Mouse (Mus musculus): ENCODE data around the gene Lamb2. TPM values are rescaled to one million over a fixed set of nuclear protein-coding genes. Genes with fewer than 3 reads are reported as not detected.

The Lamb2 gene
- polyA plus RNA-seq, 1 experiment from 2014 or later = 11.3 TPM

DNA sequence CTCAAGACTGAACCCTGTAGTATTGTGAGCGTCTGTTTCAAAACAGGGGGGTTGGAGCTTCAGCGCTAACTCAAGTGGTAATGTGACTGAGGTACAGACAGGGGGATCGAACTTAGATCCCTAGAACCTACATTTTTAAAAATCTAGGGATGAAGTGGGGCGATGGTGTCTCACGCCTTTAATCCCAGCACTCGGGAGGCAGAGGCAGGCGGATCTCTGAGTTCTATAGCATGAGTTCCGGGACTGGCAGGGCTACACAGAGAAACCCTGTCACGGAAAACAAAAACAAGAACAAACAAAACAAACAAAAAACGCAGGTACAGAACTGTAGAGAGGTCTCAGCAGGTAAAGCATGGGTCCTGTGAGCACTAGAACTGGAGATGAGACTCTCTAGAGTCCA lies 22.6 kb upstream of the Lamb2 start:
- Histone ChIP-seq H3K9me3 (ENCODE audit: control insufficient read depth, low read length) (no peaks in the 10 kb centered on the region), H3K4me1 (replicated peaks; ENCODE audit: control insufficient read depth, insufficient read depth, low read length) (peaks cover 3% of the 10 kb centered on the region; the same call in 1 of the 2 replicates), H3K27me3 (ENCODE audit: control insufficient read depth, insufficient read depth, low read length) (no peaks in the 10 kb centered on the region), H3K4me3 (ENCODE audit: low read depth, low read length) (no peak overlapping the region), H3K36me3 (ENCODE audit: control insufficient read depth, insufficient read depth, low read length) (no peaks in the 10 kb centered on the region), H3K27ac (ENCODE audit: low read depth, low read length) (no peak overlapping the region), H3K9ac (ENCODE audit: low read depth, low read length) (no peak overlapping the region), H3K4me2 (replicated peaks; ENCODE audit: low read depth, low read length) (no peak overlapping the region)
- WGBS = 87% methylated on average over 10 of the region's 10 CpGs
- DNase-seq (ENCODE audit: low spot score) (no peak), ATAC-seq (ENCODE audit: low FRiP score) (no peak)

GRCm38 (mm10) chr9:108459939-108460318 lies 19.6 kb upstream of the Lamb2 start:
- Histone ChIP-seq H3K27ac (ENCODE audit: low read depth, low read length) (no peak overlapping the region), H3K4me2 (replicated peaks; ENCODE audit: low read depth, low read length) (peak overlapping the region; percentile 89; the same call in 1 of the 2 replicates), H3K4me1 (replicated peaks; ENCODE audit: control insufficient read depth, insufficient read depth, low read length) (peaks cover 3% of the 10 kb centered on the region; the same call in 1 of the 2 replicates), H3K4me3 (ENCODE audit: low read depth, low read length) (peak overlapping the region; percentile 98), H3K9ac (ENCODE audit: low read depth, low read length) (no peak overlapping the region), H3K27me3 (ENCODE audit: control insufficient read depth, insufficient read depth, low read length) (no peaks in the 10 kb centered on the region), H3K36me3 (ENCODE audit: control insufficient read depth, insufficient read depth, low read length) (0 out of 2 replicates have a peak, but pooled peaks cover 8% of the 10 kb centered on the region), H3K9me3 (ENCODE audit: control insufficient read depth, low read length) (no peaks in the 10 kb centered on the region)
- ATAC-seq (ENCODE audit: low FRiP score) = no peak
- no peak for DNase-seq (ENCODE audit: low spot score)
- 100% methylated on average over 1 of the region's 1 CpGs for WGBS

- H3K9me3 ChIP-seq (ENCODE audit: control insufficient read depth, low read length) = no peaks in the 10 kb centered on the region
- ATAC-seq (ENCODE audit: low FRiP score) = peak; percentile 84
- DNase-seq (ENCODE audit: low spot score) = peak; percentile 94
- H3K36me3 ChIP-seq (ENCODE audit: control insufficient read depth, insufficient read depth, low read length) = peaks cover 8% of the 10 kb centered on the region; the same call in 1 of the 2 replicates
- peak within 1 kb of the TSS; percentile 89 for H3K4me2 ChIP-seq (replicated peaks; ENCODE audit: low read depth, low read length)
- H3K27ac ChIP-seq (ENCODE audit: low read depth, low read length) = peak within 1 kb of the TSS; percentile 76
- H3K4me1 ChIP-seq (replicated peaks; ENCODE audit: control insufficient read depth, insufficient read depth, low read length) = peaks cover 3% of the 10 kb centered on the region; the same call in 1 of the 2 replicates
- H3K4me3 ChIP-seq (ENCODE audit: low read depth, low read length) = peak within 1 kb of the TSS; percentile 98
- under 1% methylated on average over 42 of the region's 52 CpGs for WGBS
- H3K9ac ChIP-seq (ENCODE audit: low read depth, low read length) = peak within 1 kb of the TSS; percentile 91
- H3K27me3 ChIP-seq (ENCODE audit: control insufficient read depth, insufficient read depth, low read length) = no peaks in the 10 kb centered on the region
Measured at GRCm38 (mm10) chr9:108460319-108461178, 19.0 kb upstream of the Lamb2 start, which contains the start of gene Ccdc71. Ccdc71 (plus strand) TSS chr9:108460527.

- peak within 1 kb of the TSS; percentile 89 for H3K4me2 ChIP-seq (replicated peaks; ENCODE audit: low read depth, low read length)
- peaks cover 3% of the 10 kb centered on the region; the same call in 1 of the 2 replicates for H3K4me1 ChIP-seq (replicated peaks; ENCODE audit: control insufficient read depth, insufficient read depth, low read length)
- no peaks in the 10 kb centered on the region for H3K27me3 ChIP-seq (ENCODE audit: control insufficient read depth, insufficient read depth, low read length)
- H3K9ac ChIP-seq (ENCODE audit: low read depth, low read length) = peak within 1 kb of the TSS; percentile 91
- H3K9me3 ChIP-seq (ENCODE audit: control insufficient read depth, low read length) = no peaks in the 10 kb centered on the region
- 24% methylated on average over 11 of the region's 11 CpGs for WGBS
- H3K4me3 ChIP-seq (ENCODE audit: low read depth, low read length) = peak within 1 kb of the TSS; percentile 98
- H3K36me3 ChIP-seq (ENCODE audit: control insufficient read depth, insufficient read depth, low read length) = peaks cover 8% of the 10 kb centered on the region; the same call in 1 of the 2 replicates
- ATAC-seq (ENCODE audit: low FRiP score) = peak; percentile 44; the same call in 1 of the 2 replicates
- DNase-seq (ENCODE audit: low spot score) = peak; percentile 33
- H3K27ac ChIP-seq (ENCODE audit: low read depth, low read length) = peak within 1 kb of the TSS; percentile 76
Measured at GRCm38 (mm10) chr9:108461181-108461631, 18.3 kb upstream of the Lamb2 start, which contains the start of gene Klhdc8b. Klhdc8b (minus strand) TSS chr9:108461581.

GRCm38 (mm10) chr9:108461675-108462074 lies 17.9 kb upstream of the Lamb2 start:
- no peak for ATAC-seq (ENCODE audit: low FRiP score)
- Histone ChIP-seq H3K4me2 (replicated peaks; ENCODE audit: low read depth, low read length) (peak overlapping the region; percentile 89), H3K36me3 (ENCODE audit: control insufficient read depth, insufficient read depth, low read length) (peaks cover 8% of the 10 kb centered on the region; the same call in 1 of the 2 replicates), H3K9ac (ENCODE audit: low read depth, low read length) (no peak overlapping the region), H3K4me3 (ENCODE audit: low read depth, low read length) (peak overlapping the region; percentile 98; the same call in 1 of the 2 replicates), H3K27me3 (ENCODE audit: control insufficient read depth, insufficient read depth, low read length) (no peaks in the 10 kb centered on the region), H3K4me1 (replicated peaks; ENCODE audit: control insufficient read depth, insufficient read depth, low read length) (peaks cover 3% of the 10 kb centered on the region; the same call in 1 of the 2 replicates), H3K27ac (ENCODE audit: low read depth, low read length) (no peak overlapping the region), H3K9me3 (ENCODE audit: control insufficient read depth, low read length) (no peaks in the 10 kb centered on the region)
- WGBS = 91% methylated on average over 5 of the region's 5 CpGs
- DNase-seq (ENCODE audit: low spot score) = no peak

- H3K9me3 ChIP-seq (ENCODE audit: control insufficient read depth, low read length) = no peaks in the 10 kb centered on the region
- H3K27ac ChIP-seq (ENCODE audit: low read depth, low read length) = no peak overlapping the region
- no peak overlapping the region for H3K9ac ChIP-seq (ENCODE audit: low read depth, low read length)
- H3K4me2 ChIP-seq (replicated peaks; ENCODE audit: low read depth, low read length) = no peak overlapping the region
- H3K36me3 ChIP-seq (ENCODE audit: control insufficient read depth, insufficient read depth, low read length) = peaks cover 8% of the 10 kb centered on the region; the same call in 1 of the 2 replicates
- 94% methylated on average over 10 of the region's 10 CpGs for WGBS
- ATAC-seq (ENCODE audit: low FRiP score) (no peak), DNase-seq (ENCODE audit: low spot score) (no peak)
- no peak overlapping the region for H3K4me3 ChIP-seq (ENCODE audit: low read depth, low read length)
- no peaks in the 10 kb centered on the region for H3K27me3 ChIP-seq (ENCODE audit: control insufficient read depth, insufficient read depth, low read length)
- H3K4me1 ChIP-seq (replicated peaks; ENCODE audit: control insufficient read depth, insufficient read depth, low read length) = peaks cover 3% of the 10 kb centered on the region; the same call in 1 of the 2 replicates
Measured at GRCm38 (mm10) chr9:108462192-108462591, 17.3 kb upstream of the Lamb2 start.

GRCm38 (mm10) chr9:108463713-108464112 lies 15.8 kb upstream of the Lamb2 start:
- no peaks in the 10 kb centered on the region for H3K27me3 ChIP-seq (ENCODE audit: control insufficient read depth, insufficient read depth, low read length)
- H3K9ac ChIP-seq (ENCODE audit: low read depth, low read length) = no peak overlapping the region
- 97% methylated on average over 9 of the region's 9 CpGs for WGBS
- peaks cover 8% of the 10 kb centered on the region; the same call in 1 of the 2 replicates for H3K36me3 ChIP-seq (ENCODE audit: control insufficient read depth, insufficient read depth, low read length)
- no peak overlapping the region for H3K27ac ChIP-seq (ENCODE audit: low read depth, low read length)
- no peak for DNase-seq (ENCODE audit: low spot score)
- no peak for ATAC-seq (ENCODE audit: low FRiP score)
- H3K4me3 ChIP-seq (ENCODE audit: low read depth, low read length) = no peak overlapping the region
- peaks cover 3% of the 10 kb centered on the region; the same call in 1 of the 2 replicates for H3K4me1 ChIP-seq (replicated peaks; ENCODE audit: control insufficient read depth, insufficient read depth, low read length)
- H3K4me2 ChIP-seq (replicated peaks; ENCODE audit: low read depth, low read length) = no peak overlapping the region
- no peaks in the 10 kb centered on the region for H3K9me3 ChIP-seq (ENCODE audit: control insufficient read depth, low read length)

DNA sequence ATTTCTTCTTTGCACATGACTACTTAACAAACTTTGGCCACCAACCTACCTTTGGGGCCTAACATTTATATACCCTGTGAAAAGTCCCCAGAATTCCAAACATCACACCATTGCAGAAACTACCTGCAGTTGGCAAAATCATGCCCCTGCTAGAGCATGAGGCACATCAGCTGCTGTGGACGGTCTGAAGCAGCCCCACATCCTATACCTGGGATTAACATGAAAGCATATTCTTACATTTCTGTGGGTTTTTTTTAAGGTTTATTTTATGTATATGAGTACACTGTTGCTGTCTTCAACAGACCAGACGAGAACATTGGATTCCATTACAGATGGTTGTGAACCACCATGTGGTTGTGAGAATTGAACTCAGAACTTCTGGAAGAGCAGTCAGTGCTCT lies 13.3 kb upstream of the Lamb2 start:
- Histone ChIP-seq H3K4me1 (replicated peaks; ENCODE audit: control insufficient read depth, insufficient read depth, low read length) (peaks cover 3% of the 10 kb centered on the region; the same call in 1 of the 2 replicates), H3K9ac (ENCODE audit: low read depth, low read length) (no peak overlapping the region), H3K4me3 (ENCODE audit: low read depth, low read length) (no peak overlapping the region), H3K36me3 (ENCODE audit: control insufficient read depth, insufficient read depth, low read length) (peaks cover 8% of the 10 kb centered on the region; the same call in 1 of the 2 replicates), H3K4me2 (replicated peaks; ENCODE audit: low read depth, low read length) (no peak overlapping the region), H3K27me3 (ENCODE audit: control insufficient read depth, insufficient read depth, low read length) (no peaks in the 10 kb centered on the region), H3K9me3 (ENCODE audit: control insufficient read depth, low read length) (no peaks in the 10 kb centered on the region), H3K27ac (ENCODE audit: low read depth, low read length) (no peak overlapping the region)
- ATAC-seq (ENCODE audit: low FRiP score) (no peak), DNase-seq (ENCODE audit: low spot score) (no peak)
- 95% methylated on average over 2 of the region's 2 CpGs for WGBS

Data from hindbrain, embryonic 11.5 days (tissue).